Mouse (Mus musculus) limb, embryonic 14.5 days (tissue): ENCODE results near the gene Ranbp3. TPM values are rescaled to one million over a fixed set of nuclear protein-coding genes. Genes with fewer than 3 reads are reported as not detected.

Experiments
- ATAC-seq: fragments of 200-750 bp; cut with Nextera tagmentation; 2 replicates; pipeline ENCODE4 v1.8.0; 2017; ENCODE audit warnings: low read depth, moderate number of reproducible peaks, moderate TSS enrichment; ENCODE audit not compliant: low FRiP score
- DNase-seq: peaks from one replicate; pipeline ENCODE4 v3.0.0-alpha.2; 2015; ENCODE audit warnings: low spot score
- H3K27ac ChIP-seq: fragments of 300-500 bp; sonication (generic); replicated peaks from 2 replicates; pipeline ENCODE4 v1.5.1; 2014; ENCODE audit warnings: low read depth, mild to moderate bottlenecking, low read length, moderate library complexity, mixed read lengths
- H3K27me3 ChIP-seq: fragments of 300-500 bp; sonication (generic); 2 replicates; pipeline ENCODE4 v1.6.1; 2014; ENCODE audit warnings: low read length, mixed read lengths; ENCODE audit not compliant: control insufficient read depth, insufficient read depth
- H3K36me3 ChIP-seq: fragments of 300-500 bp; sonication (generic); 2 replicates; pipeline ENCODE4 v1.6.1; 2014; ENCODE audit warnings: mild to moderate bottlenecking, low read length, moderate library complexity, mixed read lengths; ENCODE audit not compliant: control insufficient read depth, insufficient read depth
- H3K4me1 ChIP-seq: fragments of 300-500 bp; sonication (generic); 2 replicates; pipeline ENCODE4 v1.6.1; 2014; ENCODE audit warnings: antibody characterized with exemption, low read length, mixed read lengths; ENCODE audit not compliant: control insufficient read depth, insufficient read depth
- H3K4me2 ChIP-seq: fragments of 300-500 bp; sonication (generic); replicated peaks from 2 replicates; pipeline ENCODE4 v1.6.1; 2014; ENCODE audit warnings: low read depth, mild to moderate bottlenecking, low read length, moderate library complexity; ENCODE audit not compliant: severe bottlenecking
- H3K4me3 ChIP-seq: fragments of 300-500 bp; sonication (generic); replicated peaks from 2 replicates; pipeline ENCODE4 v1.5.1; 2014; ENCODE audit warnings: low read length
- H3K9ac ChIP-seq: fragments of 300-500 bp; sonication (generic); 2 replicates; pipeline ENCODE4 v1.6.1; 2014; ENCODE audit warnings: mild to moderate bottlenecking, low read depth, low read length, moderate library complexity; ENCODE audit not compliant: severe bottlenecking
- H3K9me3 ChIP-seq: fragments of 300-500 bp; sonication (generic); 2 replicates; pipeline ENCODE4 v1.6.1; 2016; ENCODE audit warnings: low read length; ENCODE audit not compliant: control insufficient read depth
- POLR2A ChIP-seq: fragments of 200-500 bp; IDR thresholded peaks from 2 replicates; pipeline ENCODE4 v1.8.0; 2012; ENCODE audit warnings: inconsistent platforms, mild to moderate bottlenecking, moderate library complexity, borderline replicate concordance; ENCODE audit not compliant: insufficient read depth, insufficient read length; ENCODE audit errors: extremely low read depth
- WGBS: fragments of 180-500 bp; shearing (Covaris S2); extraction: QIAGEN DNeasy Blood & Tissue Kit; methylation state at CpG from one replicate; pipeline ENCODE4 v1.1.7; 2014; 5-methylcytosine and 5-hydroxymethylcytosine counted together
- polyA plus RNA-seq, 2 experiments: library from polyadenylated mRNA; depleted of rRNA in 1 of 2; stranded (reverse) in 1 of 2; unstranded in 1 of 2; fragments of >200 nt; fragmentation: Nextera tagmentation in 1 of 2; extraction: Ambion mirVana in 1 of 2; gene quantifications; 2 replicates each; pipeline versions ENCODE4 v1.2.1 to v1.2.3; 2012 to 2014

Gene Ranbp3
- polyA plus RNA-seq, 2 experiments, result 86.3 to 139 TPM

- Histone ChIP-seq H3K27ac (no peak within 1 kb of the TSS), H3K4me1 (peaks cover 21% of the 10 kb centered on the region)
These were observed 84.5 kb downstream of the Ranbp3 start, which contains the start of gene Nrtn for GRCm38 (mm10) chr17:56757416-56758123. Gene Nrtn (minus strand): TSS chr17:56757530.

GRCm38 (mm10) chr17:56758132-56758531, 85.0 kb downstream of the Ranbp3 start:
- ATAC-seq (no peak), DNase-seq (no peak)
- peaks cover 33% of the 10 kb centered on the region for H3K27me3 ChIP-seq
- H3K4me3 ChIP-seq, result no peak overlapping the region
- no peak for TF ChIP-seq POLR2A
- H3K4me1 ChIP-seq, result peaks cover 25% of the 10 kb centered on the region
- no peaks in the 10 kb centered on the region for H3K36me3 ChIP-seq
- H3K4me2 ChIP-seq, result peak overlapping the region; percentile 67; the same call in 1 of the 2 replicates
- H3K9ac ChIP-seq, result no peak overlapping the region
- 5% methylated on average over 12 of the region's 12 CpGs for WGBS
- no peak overlapping the region for H3K27ac ChIP-seq
- no peaks in the 10 kb centered on the region for H3K9me3 ChIP-seq

More at GRCm38 (mm10) chr17:56757416-56758123, 84.5 kb downstream of the Ranbp3 start, which contains the start of gene Nrtn:
- Histone ChIP-seq H3K9me3 (no peaks in the 10 kb centered on the region), H3K36me3 (no peaks in the 10 kb centered on the region), H3K4me3 (peak within 1 kb of the TSS; percentile 44), H3K4me2 (peak within 1 kb of the TSS; percentile 67), H3K9ac (peak within 1 kb of the TSS; percentile 47), H3K27me3 (peaks cover 39% of the 10 kb centered on the region)
- DNase-seq, result peak; percentile 76
- under 1% methylated on average over 39 of the region's 48 CpGs for WGBS
- peak; percentile 78 for ATAC-seq
- no peak for TF ChIP-seq POLR2A

- no peak overlapping the region for H3K4me3 ChIP-seq
- no peak overlapping the region for H3K4me2 ChIP-seq
- ATAC-seq, result no peak
- WGBS, result 25% methylated on average over 7 of the region's 7 CpGs
- H3K27ac ChIP-seq, result no peak overlapping the region
- H3K9me3 ChIP-seq, result no peaks in the 10 kb centered on the region
- H3K36me3 ChIP-seq, result no peaks in the 10 kb centered on the region
- no peak overlapping the region for H3K9ac ChIP-seq
- H3K4me1 ChIP-seq, result peaks cover 22% of the 10 kb centered on the region
- DNase-seq, result no peak
- TF ChIP-seq POLR2A, result no peak
- H3K27me3 ChIP-seq, result peaks cover 22% of the 10 kb centered on the region
These were observed 86.2 kb downstream of the Ranbp3 start for GRCm38 (mm10) chr17:56759261-56759660.

- H3K9ac ChIP-seq, result no peak overlapping the region
These were observed 88.0 kb downstream of the Ranbp3 start for GRCm38 (mm10) chr17:56761077-56761476.

More at GRCm38 (mm10) chr17:56761077-56761476, 88.0 kb downstream of the Ranbp3 start:
- WGBS, result 51% methylated on average over 3 of the region's 3 CpGs
- DNase-seq (no peak), ATAC-seq (no peak)
- Histone ChIP-seq H3K27ac (no peak overlapping the region), H3K36me3 (no peaks in the 10 kb centered on the region), H3K4me2 (no peak overlapping the region), H3K9me3 (no peaks in the 10 kb centered on the region), H3K27me3 (0 out of 2 replicates have a peak, but pooled peaks cover 4% of the 10 kb centered on the region), H3K4me1 (peaks cover 22% of the 10 kb centered on the region), H3K4me3 (no peak overlapping the region)
- no peak for TF ChIP-seq POLR2A

Other genes starting within 250 kb of the Ranbp3 start
- gene Ptprs, start 196.8 kb upstream of the Ranbp3 start, polyA plus RNA-seq (2012; rRNA removed), result 483 and 667 TPM in 2 replicates
- 116 and 131 TPM in 2 replicates for gene Ptprs, start 196.8 kb upstream of the Ranbp3 start, polyA plus RNA-seq (2014; fragmentation: Nextera tagmentation; extraction: Ambion mirVana)
- not detected in 2 replicates for gene Znrf4, start 160.9 kb upstream of the Ranbp3 start, polyA plus RNA-seq (2012; rRNA removed)
- gene Znrf4, start 160.9 kb upstream of the Ranbp3 start, polyA plus RNA-seq (2014; fragmentation: Nextera tagmentation; extraction: Ambion mirVana), result 0.17 TPM in 1 of 2 replicates, not detected in the other
- 7.7 and 8.7 TPM in 2 replicates for gene Gm20219, start 118.9 kb upstream of the Ranbp3 start, polyA plus RNA-seq (2012; rRNA removed)
- gene Gm20219, start 118.9 kb upstream of the Ranbp3 start, polyA plus RNA-seq (2014; fragmentation: Nextera tagmentation; extraction: Ambion mirVana), result 5.7 and 9.1 TPM in 2 replicates
- 99.9 and 133 TPM in 2 replicates for gene Safb2, start 88.7 kb upstream of the Ranbp3 start, polyA plus RNA-seq (2012; rRNA removed)
- 52.1 and 66.3 TPM in 2 replicates for gene Safb2, start 88.7 kb upstream of the Ranbp3 start, polyA plus RNA-seq (2014; fragmentation: Nextera tagmentation; extraction: Ambion mirVana)
- 157 and 169 TPM in 2 replicates for gene Safb, start 88.5 kb upstream of the Ranbp3 start, polyA plus RNA-seq (2012; rRNA removed)
- 71.8 and 83.6 TPM in 2 replicates for gene Safb, start 88.5 kb upstream of the Ranbp3 start, polyA plus RNA-seq (2014; fragmentation: Nextera tagmentation; extraction: Ambion mirVana)
- gene 2410015M20Rik, start 63.5 kb upstream of the Ranbp3 start, polyA plus RNA-seq (2012; rRNA removed), result 112 and 141 TPM in 2 replicates
- gene 2410015M20Rik, start 63.5 kb upstream of the Ranbp3 start, polyA plus RNA-seq (2014; fragmentation: Nextera tagmentation; extraction: Ambion mirVana), result 257 and 294 TPM in 2 replicates
- gene Rpl36, start 59.9 kb upstream of the Ranbp3 start, polyA plus RNA-seq (2012; rRNA removed), result 2,428 and 2,960 TPM in 2 replicates
- 2,222 and 2,347 TPM in 2 replicates for gene Rpl36, start 59.9 kb upstream of the Ranbp3 start, polyA plus RNA-seq (2014; fragmentation: Nextera tagmentation; extraction: Ambion mirVana)
- gene Lonp1, start 46.4 kb upstream of the Ranbp3 start, polyA plus RNA-seq (2012; rRNA removed), result 76.7 and 79.4 TPM in 2 replicates
- 45.6 and 54.9 TPM in 2 replicates for gene Lonp1, start 46.4 kb upstream of the Ranbp3 start, polyA plus RNA-seq (2014; fragmentation: Nextera tagmentation; extraction: Ambion mirVana)
- 1.0 TPM in 2 replicates for gene Catsperd, start 45.2 kb upstream of the Ranbp3 start, polyA plus RNA-seq (2012; rRNA removed)
- gene Catsperd, start 45.2 kb upstream of the Ranbp3 start, polyA plus RNA-seq (2014; fragmentation: Nextera tagmentation; extraction: Ambion mirVana), result 0.48 and 0.58 TPM in 2 replicates
- 251 and 322 TPM in 2 replicates for gene Ndufa11, start 44.5 kb downstream of the Ranbp3 start, polyA plus RNA-seq (2012; rRNA removed)
- 469 and 480 TPM in 2 replicates for gene Ndufa11, start 44.5 kb downstream of the Ranbp3 start, polyA plus RNA-seq (2014; fragmentation: Nextera tagmentation; extraction: Ambion mirVana)
- 23.4 and 24.1 TPM in 2 replicates for gene Vmac, start 44.7 kb downstream of the Ranbp3 start, polyA plus RNA-seq (2012; rRNA removed)
- 24.1 and 25.0 TPM in 2 replicates for gene Vmac, start 44.7 kb downstream of the Ranbp3 start, polyA plus RNA-seq (2014; fragmentation: Nextera tagmentation; extraction: Ambion mirVana)
- 24.1 and 36.7 TPM in 2 replicates for gene Nrtn, start 84.2 kb downstream of the Ranbp3 start, polyA plus RNA-seq (2012; rRNA removed)
- 31.9 and 36.5 TPM in 2 replicates for gene Nrtn, start 84.2 kb downstream of the Ranbp3 start, polyA plus RNA-seq (2014; fragmentation: Nextera tagmentation; extraction: Ambion mirVana)
- gene Dus3l, start 91.5 kb downstream of the Ranbp3 start, polyA plus RNA-seq (2012; rRNA removed), result 107 and 144 TPM in 2 replicates
- 43.6 and 44.4 TPM in 2 replicates for gene Dus3l, start 91.5 kb downstream of the Ranbp3 start, polyA plus RNA-seq (2014; fragmentation: Nextera tagmentation; extraction: Ambion mirVana)
- gene Prr22, start 97.0 kb downstream of the Ranbp3 start, polyA plus RNA-seq (2012; rRNA removed), result 4.5 and 5.0 TPM in 2 replicates
- gene Prr22, start 97.0 kb downstream of the Ranbp3 start, polyA plus RNA-seq (2014; fragmentation: Nextera tagmentation; extraction: Ambion mirVana), result 0.58 and 0.97 TPM in 2 replicates
- gene Rfx2, start 157.7 kb downstream of the Ranbp3 start, polyA plus RNA-seq (2012; rRNA removed), result 8.2 and 12.1 TPM in 2 replicates
- gene Rfx2, start 157.7 kb downstream of the Ranbp3 start, polyA plus RNA-seq (2014; fragmentation: Nextera tagmentation; extraction: Ambion mirVana), result 4.2 and 4.5 TPM in 2 replicates
- 0.03 TPM in 1 of 2 replicates, not detected in the other for gene Acsbg2, start 201.2 kb downstream of the Ranbp3 start, polyA plus RNA-seq (2012; rRNA removed)
- gene Acsbg2, start 201.2 kb downstream of the Ranbp3 start, polyA plus RNA-seq (2014; fragmentation: Nextera tagmentation; extraction: Ambion mirVana), result not detected in 2 replicates
- 0.03 and 0.08 TPM in 2 replicates for gene 1700061G19Rik, start 202.2 kb downstream of the Ranbp3 start, polyA plus RNA-seq (2012; rRNA removed)
- 0.26 TPM in 2 replicates for gene 1700061G19Rik, start 202.2 kb downstream of the Ranbp3 start, polyA plus RNA-seq (2014; fragmentation: Nextera tagmentation; extraction: Ambion mirVana)